In genomic region chr2:153147715-153148114, GRCm38 (mm10) we compare ENCODE assay signal across 8 mouse cellular contexts. TPM values are rescaled to one million over a fixed set of nuclear protein-coding genes. Genes with fewer than 3 reads are reported as not detected.
DNase-seq lines count a peak whose midpoint lies in the region; TF ChIP-seq lines count a peak whose summit lies in the region.

No protein-coding gene starts in this region.

- TF ChIP-seq CTCF in layer of hippocampus, adult 2 months (conservative IDR thresholded peaks at IDR 0.05): peak; percentile 93

- H3K4me3 ChIP-seq in layer of hippocampus, adult 2 months: no peak overlapping the region

- DNase-seq in ES-CJ7 (ENCODE audit: low read depth, low spot score): peak; percentile 52
- DNase-seq in adrenal gland, postnatal 10 days: peak; percentile 84
- peak; percentile 37 for DNase-seq in embryo, embryonic 11.5 days (ENCODE audit: low read depth, low spot score)
- peak; percentile 35 to 47 for DNase-seq in heart, adult 9 months (ENCODE audit: low spot score in 2 of 2)
- peak; percentile 58 to 78 for DNase-seq in layer of hippocampus, adult 2 months (ENCODE audit: low spot score in 2 of 2)
- peak; percentile 80 for DNase-seq in lung, postnatal 14 days
- peak; percentile 65 for DNase-seq in right cerebral cortex, adult 18-20 months
- peak; percentile 71 for DNase-seq in urinary bladder, postnatal 14 days (ENCODE audit: low spot score)

- no peak overlapping the region for H3K27ac ChIP-seq in layer of hippocampus, adult 2 months

RNA-seq across cellular contexts. Expression of gene Tm9sf4, which starts 13.4 kb away (rescaled TPM):
- total RNA-seq in adrenal gland, postnatal 10 days (2021): 10 to 100 TPM; 88.3 to 96.8 TPM
- 100 to 1,000 TPM in 1 of 2 experiments, 10 to 100 TPM in 1; 96.8 to 101 TPM for total RNA-seq in layer of hippocampus, adult 2 months (2021)

RNA-seq across cellular contexts. Expression of gene Hck, which starts 39.4 kb away (rescaled TPM):
- 1 to 10 TPM; 2.4 to 3.2 TPM for total RNA-seq in adrenal gland, postnatal 10 days (2021)
- total RNA-seq in layer of hippocampus, adult 2 months (2021): 1 to 10 TPM; 1.9 to 2.2 TPM
